9 mouse cellular contexts compared by ENCODE assay signal in the genomic region with DNA sequence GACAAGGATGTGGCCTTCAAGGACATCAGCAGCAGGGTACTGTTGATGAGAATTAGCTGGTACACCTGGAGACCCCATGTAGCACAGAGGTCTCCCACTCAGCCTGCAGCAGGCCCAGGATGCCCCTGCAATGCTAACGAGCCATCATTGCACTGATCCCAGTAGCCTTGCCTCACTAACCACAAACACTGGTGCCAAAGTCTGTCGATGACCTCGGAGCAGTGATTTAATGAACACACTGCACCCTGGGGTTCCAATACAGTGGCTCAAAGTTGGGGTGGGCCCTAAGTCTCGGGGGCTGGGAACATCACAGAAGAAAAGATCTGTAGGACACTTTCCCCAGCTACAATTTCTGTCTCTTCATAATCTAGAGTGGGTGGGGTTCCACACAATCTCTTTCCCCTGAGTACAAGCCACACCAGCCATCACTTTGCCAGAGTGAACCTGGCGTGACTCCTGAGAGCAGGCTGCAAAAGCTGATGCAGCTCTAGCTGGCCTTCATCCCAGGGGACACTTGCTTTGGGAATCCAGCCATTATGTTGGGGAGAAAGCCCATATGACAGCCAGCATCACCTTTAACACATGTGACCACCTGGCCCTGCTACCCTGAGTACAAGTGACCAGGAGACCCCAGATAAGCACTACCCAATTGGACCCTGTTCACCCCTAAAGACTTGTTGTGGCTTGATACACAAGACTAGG.
"Had no signal": no experiment of that assay in that cellular context is flagged by ENCODE, and none has a peak within 500 bp of the region (broad histone marks: within the 10 kb centered on the region; RNA-seq: fewer than 3 reads in every experiment).

No protein-coding gene starts in this region.

- DNase-seq: kidney, postnatal 36 days; liver; liver, embryonic 13.5 days; liver, postnatal 0 days; retina, postnatal 1 day; right cerebral cortex, postnatal 4 days; spleen, adult 18-20 months; thymus, adult 18-20 months; thymus, postnatal 14 days had no signal
